Mouse (Mus musculus): ENCODE results near the gene Efcab8.
A peak's percentile ranks its signal among the peaks of the same experiment; 100 is the strongest.

The Efcab8 gene

GRCm38 (mm10) chr2:153853544-153853943 lies 73.8 kb downstream of the Efcab8 start:
- Histone ChIP-seq H3K27me3 (ENCODE audit: control insufficient read depth, insufficient read depth, low read length, poor library complexity, severe bottlenecking) (no peaks in the 10 kb centered on the region), H3K36me3 (ENCODE audit: control insufficient read depth, insufficient read depth, low read length, poor library complexity, severe bottlenecking) (no peaks in the 10 kb centered on the region)
- DNase-seq (ENCODE audit: low read depth, low spot score), result no peak

- H3K36me3 ChIP-seq (ENCODE audit: control insufficient read depth, insufficient read depth, low read length, poor library complexity, severe bottlenecking), result no peaks in the 10 kb centered on the region
- no peak for DNase-seq (ENCODE audit: low read depth, low spot score)
- no peaks in the 10 kb centered on the region for H3K27me3 ChIP-seq (ENCODE audit: control insufficient read depth, insufficient read depth, low read length, poor library complexity, severe bottlenecking)
Observed at GRCm38 (mm10) chr2:153859581-153859980, 79.8 kb downstream of the Efcab8 start.

- no peaks in the 10 kb centered on the region for H3K27me3 ChIP-seq (ENCODE audit: control insufficient read depth, insufficient read depth, low read length, poor library complexity, severe bottlenecking)
- no peak for DNase-seq (ENCODE audit: low read depth, low spot score)
- no peaks in the 10 kb centered on the region for H3K36me3 ChIP-seq (ENCODE audit: control insufficient read depth, insufficient read depth, low read length, poor library complexity, severe bottlenecking)
Observed at GRCm38 (mm10) chr2:153860315-153860714, 80.6 kb downstream of the Efcab8 start.

GRCm38 (mm10) chr2:153860715-153861114 lies 81.0 kb downstream of the Efcab8 start:
- H3K36me3 ChIP-seq (ENCODE audit: control insufficient read depth, insufficient read depth, low read length, poor library complexity, severe bottlenecking), result no peaks in the 10 kb centered on the region
- DNase-seq (ENCODE audit: low read depth, low spot score), result no peak
- H3K27me3 ChIP-seq (ENCODE audit: control insufficient read depth, insufficient read depth, low read length, poor library complexity, severe bottlenecking), result no peaks in the 10 kb centered on the region

GRCm38 (mm10) chr2:153861960-153862359 lies 82.2 kb downstream of the Efcab8 start:
- DNase-seq (ENCODE audit: low read depth, low spot score), result peak; percentile 43
- no peaks in the 10 kb centered on the region for H3K27me3 ChIP-seq (ENCODE audit: control insufficient read depth, insufficient read depth, low read length, poor library complexity, severe bottlenecking)
- H3K36me3 ChIP-seq (ENCODE audit: control insufficient read depth, insufficient read depth, low read length, poor library complexity, severe bottlenecking), result no peaks in the 10 kb centered on the region

- Histone ChIP-seq H3K36me3 (ENCODE audit: control insufficient read depth, insufficient read depth, low read length, poor library complexity, severe bottlenecking) (no peaks in the 10 kb centered on the region), H3K27me3 (ENCODE audit: control insufficient read depth, insufficient read depth, low read length, poor library complexity, severe bottlenecking) (no peaks in the 10 kb centered on the region)
- no peak for DNase-seq (ENCODE audit: low read depth, low spot score)
Observed at GRCm38 (mm10) chr2:153870984-153871383, 91.3 kb downstream of the Efcab8 start, which contains the start of gene Sun5. TSS of gene Sun5 (minus strand) at chr2:153871084.

GRCm38 (mm10) chr2:153874745-153875144 lies 95.0 kb downstream of the Efcab8 start, which contains the start of gene Bpifb2:
TSS of gene Bpifb2 (plus strand) at chr2:153875045.
- Histone ChIP-seq H3K36me3 (ENCODE audit: control insufficient read depth, insufficient read depth, low read length, poor library complexity, severe bottlenecking) (no peaks in the 10 kb centered on the region), H3K27me3 (ENCODE audit: control insufficient read depth, insufficient read depth, low read length, poor library complexity, severe bottlenecking) (no peaks in the 10 kb centered on the region)
- DNase-seq (ENCODE audit: low read depth, low spot score), result no peak

All from splenic B cell, adult 2 months (primary cell).